12 mouse cellular contexts compared by ENCODE assay signal in genomic region chr13:95965162-95965561, GRCm38 (mm10).
DNase-seq lines count a peak whose midpoint lies in the region; ATAC-seq lines count a peak whose summit lies in the region.
"Had no signal": no experiment of that assay in that cellular context is flagged by ENCODE, and none has a peak within 500 bp of the region (broad histone marks: within the 10 kb centered on the region; RNA-seq: fewer than 3 reads in every experiment).

No protein-coding gene starts in this region.

- H3K27me3 ChIP-seq in midbrain, embryonic 15.5 days (replicated peaks): no peaks in the 10 kb centered on the region
- H3K27me3 ChIP-seq in midbrain, embryonic 10.5 days (ENCODE audit: low read depth, poor library complexity, severe bottlenecking): peaks cover 6% of the 10 kb centered on the region
- peaks cover 3% of the 10 kb centered on the region for H3K27me3 ChIP-seq in erythroblast, embryonic 14.5 days (ENCODE audit: control insufficient read depth)

- H3K27ac ChIP-seq in midbrain, embryonic 15.5 days: peak overlapping the region; percentile 8; the same call in 1 of the 2 replicates
- no peak overlapping the region for H3K27ac ChIP-seq in midbrain, embryonic 10.5 days (replicated peaks)
- H3K27ac ChIP-seq: gastrocnemius, adult 2 months had no signal

- no peak overlapping the region for H3K4me2 ChIP-seq in midbrain, embryonic 15.5 days

- H3K4me3 ChIP-seq in midbrain, embryonic 15.5 days: no peak overlapping the region
- H3K4me3 ChIP-seq in midbrain, embryonic 10.5 days: no peak overlapping the region
- peak overlapping the region; percentile 51 for H3K4me3 ChIP-seq in erythroblast, embryonic 14.5 days (replicated peaks)
- H3K4me3 ChIP-seq: gastrocnemius, adult 2 months had no signal

- peaks cover 32% of the 10 kb centered on the region for H3K4me1 ChIP-seq in midbrain, embryonic 15.5 days
- H3K4me1 ChIP-seq in midbrain, embryonic 10.5 days: peaks cover 45% of the 10 kb centered on the region
- peaks cover 96% of the 10 kb centered on the region for H3K4me1 ChIP-seq in erythroblast, embryonic 14.5 days (ENCODE audit: control insufficient read depth)

- no peaks in the 10 kb centered on the region for H3K36me3 ChIP-seq in midbrain, embryonic 15.5 days (replicated peaks)
- H3K36me3 ChIP-seq in midbrain, embryonic 10.5 days: no peaks in the 10 kb centered on the region
- no peaks in the 10 kb centered on the region for H3K36me3 ChIP-seq in erythroblast, embryonic 14.5 days (ENCODE audit: control insufficient read depth)

- WGBS in midbrain, embryonic 15.5 days: 80% methylated on average over 10 of the region's 10 CpGs
- 72% methylated on average over 10 of the region's 10 CpGs for WGBS in midbrain, embryonic 10.5 days

- no peak overlapping the region for H3K9ac ChIP-seq in midbrain, embryonic 15.5 days

- no peaks in the 10 kb centered on the region for H3K9me3 ChIP-seq in midbrain, embryonic 15.5 days
- no peaks in the 10 kb centered on the region for H3K9me3 ChIP-seq in midbrain, embryonic 10.5 days (replicated peaks)
- no peaks in the 10 kb centered on the region for H3K9me3 ChIP-seq in erythroblast, embryonic 14.5 days (ENCODE audit: control insufficient read depth, low read length)

- no peak for ATAC-seq in CD4-positive, CD25-positive, alpha-beta regulatory T cell, adult 4 months
- no peak for ATAC-seq in midbrain, embryonic 15.5 days (replicated peaks)
- ATAC-seq in megakaryocyte progenitor cell, adult 5-6 weeks (replicated peaks; ENCODE audit: poor library complexity): peak; percentile 74

- DNase-seq in CD4-positive, CD25-positive, alpha-beta regulatory T cell, adult 2 months (ENCODE audit: low read depth, low spot score): peak; percentile 53
- no peak for DNase-seq in midbrain, embryonic 10.5 days (ENCODE audit: low spot score)
- DNase-seq in kidney, postnatal 10 days: no peak
- DNase-seq in adrenal gland, adult (ENCODE audit: inconsistent age in 2 of 2, low spot score in 1 of 2): no peak
- DNase-seq: adrenal gland, postnatal 25 days; cerebellum, postnatal 14 days; gastrocnemius, adult 2 months; kidney, adult 9 months had no signal
